Mouse (Mus musculus) kidney, postnatal 0 days (tissue): ENCODE data around the gene Fam196b. TPM values are rescaled to one million over a fixed set of nuclear protein-coding genes. Genes with fewer than 3 reads are reported as not detected.

ENCODE experiments used
- ATAC-seq: fragments of 200-750 bp; cut with Nextera tagmentation; replicated peaks from 2 replicates; pipeline ENCODE4 v1.8.0; 2017; ENCODE audit warnings: low read depth, moderate number of reproducible peaks, moderate TSS enrichment, moderate library complexity; ENCODE audit not compliant: low FRiP score
- DNase-seq: peaks from one replicate; pipeline ENCODE4 v3.0.0-alpha.2; 2016; ENCODE audit warnings: low spot score
- H3K27ac ChIP-seq: fragments of 300-500 bp; sonication (generic); 2 replicates; pipeline ENCODE4 v1.5.1; 2014; ENCODE audit warnings: mild to moderate bottlenecking
- H3K27me3 ChIP-seq: fragments of 300-500 bp; sonication (generic); 2 replicates; pipeline ENCODE4 v1.6.1; 2014; ENCODE audit warnings: low read length, mixed read lengths; ENCODE audit not compliant: insufficient read depth
- H3K36me3 ChIP-seq: fragments of 300-500 bp; sonication (generic); 2 replicates; pipeline ENCODE4 v1.6.1; 2014; ENCODE audit warnings: low read length, mixed read lengths; ENCODE audit not compliant: insufficient read depth
- H3K4me1 ChIP-seq: fragments of 300-500 bp; sonication (generic); replicated peaks from 2 replicates; pipeline ENCODE4 v1.6.1; 2014; ENCODE audit warnings: antibody characterized with exemption, low read length, mixed read lengths; ENCODE audit not compliant: insufficient read depth
- H3K4me2 ChIP-seq: fragments of 300-500 bp; sonication (generic); 2 replicates; pipeline ENCODE4 v1.6.1; 2014; ENCODE audit warnings: mild to moderate bottlenecking, low read length, moderate library complexity, mixed read lengths
- H3K4me3 ChIP-seq: fragments of 300-500 bp; sonication (generic); replicated peaks from 2 replicates; pipeline ENCODE4 v1.5.1; 2014; ENCODE audit warnings: low read depth, low read length
- H3K9ac ChIP-seq: fragments of 300-500 bp; sonication (generic); 2 replicates; pipeline ENCODE4 v1.6.1; 2014; ENCODE audit warnings: low read depth, low read length
- H3K9me3 ChIP-seq: fragments of 300-500 bp; sonication (generic); replicated peaks from 2 replicates; pipeline ENCODE4 v1.6.1; 2016; ENCODE audit warnings: low read length, inconsistent platforms, mixed read lengths
- CTCF ChIP-seq: IDR thresholded peaks from 2 replicates; pipeline ENCODE4 v1.5.1; 2016; ENCODE audit warnings: antibody characterized with exemption, low read depth, mild to moderate bottlenecking, moderate library complexity
- WGBS: fragments of 180-500 bp; shearing (Covaris S2); extraction: QIAGEN DNeasy Blood & Tissue Kit; methylation state at CpG from one replicate; pipeline ENCODE4 v1.1.7; 2014; 5-methylcytosine and 5-hydroxymethylcytosine counted together
- polyA plus RNA-seq: library from polyadenylated mRNA; unstranded; fragments of >200 nt; fragmentation: Nextera tagmentation; extraction: Ambion mirVana; gene quantifications from 2 replicates; pipeline ENCODE4 v1.2.1, GENCODE M21; 2015

Fam196b gene
- polyA plus RNA-seq, 1 experiment from 2014 or later, result 0.21 TPM

DNA sequence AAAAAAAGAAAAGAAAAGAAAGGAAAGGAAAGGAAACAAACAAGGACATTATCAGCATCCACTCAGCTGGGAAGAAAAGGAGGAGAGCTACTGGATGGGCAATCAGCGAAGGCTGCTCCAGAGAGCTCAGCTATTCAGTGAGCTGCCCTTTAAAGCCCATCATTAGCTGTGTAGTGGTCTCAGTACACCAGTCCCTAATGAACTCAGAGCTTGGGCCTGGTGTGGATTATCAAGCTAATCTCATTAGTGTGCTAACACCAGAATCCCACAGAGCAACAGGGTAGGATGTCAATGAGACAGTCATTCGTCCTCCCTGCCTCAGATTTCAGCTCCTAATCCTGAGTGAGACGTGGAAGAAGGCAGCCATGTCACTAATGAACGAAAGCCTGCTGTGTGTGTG, 24.4 kb upstream of the Fam196b start:
- no peak for DNase-seq
- TF ChIP-seq CTCF, result no peak
- WGBS, result 55% methylated on average over 4 of the region's 4 CpGs
- Histone ChIP-seq H3K27me3 (no peaks in the 10 kb centered on the region), H3K36me3 (no peaks in the 10 kb centered on the region), H3K4me1 (no peaks in the 10 kb centered on the region), H3K4me2 (no peak overlapping the region), H3K4me3 (no peak overlapping the region), H3K9ac (no peak overlapping the region), H3K9me3 (no peaks in the 10 kb centered on the region), H3K27ac (no peak overlapping the region)
- ATAC-seq, result no peak

- no peak overlapping the region for H3K9ac ChIP-seq
- no peaks in the 10 kb centered on the region for H3K36me3 ChIP-seq
- H3K9me3 ChIP-seq, result no peaks in the 10 kb centered on the region
- DNase-seq, result no peak
- no peak overlapping the region for H3K4me2 ChIP-seq
- H3K4me1 ChIP-seq, result no peaks in the 10 kb centered on the region
- H3K4me3 ChIP-seq, result no peak overlapping the region
- WGBS, result 56% methylated on average over 2 of the region's 2 CpGs
- TF ChIP-seq CTCF, result no peak
- ATAC-seq, result no peak
- no peak overlapping the region for H3K27ac ChIP-seq
- H3K27me3 ChIP-seq, result no peaks in the 10 kb centered on the region
These were observed 23.9 kb upstream of the Fam196b start for GRCm38 (mm10) chr11:34290708-34291107.

DNA sequence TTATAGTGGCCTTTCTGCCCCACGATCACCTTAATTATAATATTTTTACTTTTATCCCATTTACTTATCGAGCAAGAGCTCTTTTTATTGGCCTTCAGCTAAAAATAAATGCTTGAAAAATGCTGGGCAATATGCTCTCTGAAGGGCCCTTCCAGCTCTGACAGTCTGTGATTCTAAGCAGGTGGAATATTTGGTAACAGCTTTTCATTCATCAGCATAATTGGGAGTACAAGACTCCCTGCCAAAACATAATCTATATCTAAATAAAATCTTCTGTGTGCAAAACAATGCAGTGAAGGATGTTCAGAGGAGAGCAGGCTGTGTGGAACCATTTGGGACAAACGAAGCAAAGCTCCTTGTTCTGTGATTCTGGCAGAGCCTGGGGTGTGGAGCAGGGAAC, 23.3 kb upstream of the Fam196b start:
- no peak for TF ChIP-seq CTCF
- Histone ChIP-seq H3K9me3 (no peaks in the 10 kb centered on the region), H3K27me3 (no peaks in the 10 kb centered on the region), H3K36me3 (no peaks in the 10 kb centered on the region), H3K4me2 (no peak overlapping the region), H3K27ac (no peak overlapping the region), H3K4me1 (no peaks in the 10 kb centered on the region), H3K9ac (no peak overlapping the region), H3K4me3 (no peak overlapping the region)
- DNase-seq (no peak), ATAC-seq (no peak)
- 79% methylated on average over 3 of the region's 3 CpGs for WGBS

DNA sequence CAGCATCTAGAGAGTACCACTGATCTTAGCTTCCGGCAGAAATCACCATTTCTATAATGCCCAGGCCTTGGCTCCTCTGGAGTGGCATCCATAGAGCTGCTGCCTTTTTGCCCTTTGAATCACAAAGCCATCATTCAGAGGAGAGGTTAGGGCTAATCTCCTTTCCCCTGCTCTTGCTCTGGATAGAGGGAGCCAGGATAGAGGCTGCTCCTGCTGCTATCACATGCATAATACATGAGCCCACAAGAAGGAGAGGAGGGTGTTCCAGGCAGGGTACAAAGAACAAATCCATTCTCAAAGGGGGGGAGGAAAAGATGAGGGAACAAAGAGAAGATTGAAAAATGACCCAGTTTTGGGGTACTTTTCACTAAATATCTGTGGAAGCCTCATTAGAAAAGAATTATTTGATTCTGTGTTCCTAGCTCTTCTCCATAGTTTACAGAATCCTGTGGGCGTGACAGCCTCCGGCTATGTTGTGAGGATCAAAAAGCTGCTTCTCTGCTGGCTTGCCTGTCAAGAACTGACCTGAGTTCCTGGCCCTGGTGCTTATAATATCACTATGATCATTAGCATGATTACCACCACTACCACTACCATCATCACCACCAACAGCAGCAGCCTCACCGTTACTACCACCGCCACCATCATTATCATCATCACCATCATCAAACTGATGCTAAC, 16.8 kb upstream of the Fam196b start:
- Histone ChIP-seq H3K9ac (no peak overlapping the region), H3K36me3 (no peaks in the 10 kb centered on the region), H3K27ac (no peak overlapping the region), H3K4me3 (no peak overlapping the region), H3K4me2 (no peak overlapping the region), H3K27me3 (no peaks in the 10 kb centered on the region), H3K9me3 (no peaks in the 10 kb centered on the region), H3K4me1 (no peaks in the 10 kb centered on the region)
- ATAC-seq (no peak), DNase-seq (no peak)
- no peak for TF ChIP-seq CTCF
- WGBS, result 75% methylated on average over 5 of the region's 5 CpGs

- no peak overlapping the region for H3K4me2 ChIP-seq
- no peak overlapping the region for H3K9ac ChIP-seq
- H3K9me3 ChIP-seq, result no peaks in the 10 kb centered on the region
- TF ChIP-seq CTCF, result no peak
- no peaks in the 10 kb centered on the region for H3K27me3 ChIP-seq
- ATAC-seq, result no peak
- H3K27ac ChIP-seq, result no peak overlapping the region
- no peak overlapping the region for H3K4me3 ChIP-seq
- DNase-seq, result no peak
- no peaks in the 10 kb centered on the region for H3K4me1 ChIP-seq
- WGBS, result 85% methylated on average over 1 of the region's 1 CpGs
- no peaks in the 10 kb centered on the region for H3K36me3 ChIP-seq
These were observed 15.1 kb upstream of the Fam196b start for GRCm38 (mm10) chr11:34299550-34299949.

- H3K4me1 ChIP-seq, result no peaks in the 10 kb centered on the region
- no peaks in the 10 kb centered on the region for H3K36me3 ChIP-seq
- H3K27ac ChIP-seq, result no peak overlapping the region
- 89% methylated on average over 7 of the region's 7 CpGs for WGBS
- DNase-seq, result no peak
- H3K27me3 ChIP-seq, result no peaks in the 10 kb centered on the region
- H3K4me2 ChIP-seq, result no peak overlapping the region
- TF ChIP-seq CTCF, result no peak
- no peak overlapping the region for H3K4me3 ChIP-seq
- no peak for ATAC-seq
- H3K9ac ChIP-seq, result no peak overlapping the region
- H3K9me3 ChIP-seq, result no peaks in the 10 kb centered on the region
These were observed 14.6 kb upstream of the Fam196b start for GRCm38 (mm10) chr11:34300064-34300463.

GRCm38 (mm10) chr11:34306231-34306630, 8.4 kb upstream of the Fam196b start:
- Histone ChIP-seq H3K36me3 (no peaks in the 10 kb centered on the region), H3K4me1 (no peaks in the 10 kb centered on the region), H3K27me3 (no peaks in the 10 kb centered on the region), H3K9ac (no peak overlapping the region), H3K27ac (no peak overlapping the region), H3K4me3 (no peak overlapping the region), H3K4me2 (no peak overlapping the region), H3K9me3 (no peaks in the 10 kb centered on the region)
- ATAC-seq (no peak), DNase-seq (no peak)
- 67% methylated on average over 3 of the region's 3 CpGs for WGBS
- TF ChIP-seq CTCF, result no peak
